Mouse (Mus musculus): ENCODE measurements at regions not wholly inside any gene's neighbourhood (a gene's known extent, or its start where the extent isn't known, plus 50 kb on each side); places are given as distances from the start of the nearest gene placed in this dataset.

- H3K27ac ChIP-seq, result no peak overlapping the region
- intact Hi-C loops (cut with DNase I), result no loop called here
- DNase-seq (ENCODE audit: extremely low spot score in 1 of 2, low spot score in 2 of 2), result no peak
- H3K4me3 ChIP-seq, result no peak overlapping the region
- TF ChIP-seq CTCF (IDR thresholded peaks at IDR 0.05), result no peak
Measured at GRCm38 (mm10) chr16:97686561-97686960, 75.6 kb upstream of the Tmprss2 start.

GRCm38 (mm10) chr16:97685603-97686285, 74.7 kb upstream of the Tmprss2 start:
- Histone ChIP-seq H3K27ac (no peak overlapping the region), H3K4me3 (no peak overlapping the region)
- no peak for TF ChIP-seq CTCF (IDR thresholded peaks at IDR 0.05)
- intact Hi-C loops (cut with DNase I), result no loop called here
- no peak for DNase-seq (ENCODE audit: extremely low spot score in 1 of 2, low spot score in 2 of 2)

GRCm38 (mm10) chr16:97681191-97681590, 70.2 kb upstream of the Tmprss2 start:
- no peak overlapping the region for H3K4me3 ChIP-seq
- no peak for TF ChIP-seq CTCF (IDR thresholded peaks at IDR 0.05)
- intact Hi-C loops (cut with DNase I), result no loop called here
- H3K27ac ChIP-seq, result no peak overlapping the region
- no peak for DNase-seq (ENCODE audit: extremely low spot score in 1 of 2, low spot score in 2 of 2)

- DNase-seq (ENCODE audit: extremely low spot score in 1 of 2, low spot score in 2 of 2), result no peak
- no peak for TF ChIP-seq CTCF (IDR thresholded peaks at IDR 0.05)
- H3K4me3 ChIP-seq, result no peak overlapping the region
- no peak overlapping the region for H3K27ac ChIP-seq
- intact Hi-C loops (cut with DNase I), result no loop called here
Measured at GRCm38 (mm10) chr16:97679820-97680219, 68.8 kb upstream of the Tmprss2 start.

GRCm38 (mm10) chr16:97679252-97679651, 68.3 kb upstream of the Tmprss2 start:
- Histone ChIP-seq H3K4me3 (no peak overlapping the region), H3K27ac (no peak overlapping the region)
- no peak for DNase-seq (ENCODE audit: extremely low spot score in 1 of 2, low spot score in 2 of 2)
- no peak for TF ChIP-seq CTCF (IDR thresholded peaks at IDR 0.05)
- intact Hi-C loops (cut with DNase I), result no loop called here

GRCm38 (mm10) chr16:97677621-97678020, 66.6 kb upstream of the Tmprss2 start:
- no peak overlapping the region for H3K4me3 ChIP-seq
- no peak for DNase-seq (ENCODE audit: extremely low spot score in 1 of 2, low spot score in 2 of 2)
- no peak for TF ChIP-seq CTCF (IDR thresholded peaks at IDR 0.05)
- intact Hi-C loops (cut with DNase I), result no loop called here
- no peak overlapping the region for H3K27ac ChIP-seq

GRCm38 (mm10) chr16:97673576-97673975, 62.6 kb upstream of the Tmprss2 start:
- no peak overlapping the region for H3K27ac ChIP-seq
- DNase-seq (ENCODE audit: extremely low spot score in 1 of 2, low spot score in 2 of 2), result no peak
- H3K4me3 ChIP-seq, result no peak overlapping the region
- TF ChIP-seq CTCF (IDR thresholded peaks at IDR 0.05), result no peak
- intact Hi-C loops (cut with DNase I), result no loop called here

GRCm38 (mm10) chr16:97670131-97671038, 59.4 kb upstream of the Tmprss2 start:
- DNase-seq (ENCODE audit: extremely low spot score in 1 of 2, low spot score in 2 of 2), result peak; percentile 10 to 14
- intact Hi-C loops (cut with DNase I), result no loop called here
- H3K27ac ChIP-seq, result no peak overlapping the region; the same call in 1 of the 2 replicates
- H3K4me3 ChIP-seq, result no peak overlapping the region
- peak; percentile 38 for TF ChIP-seq CTCF (IDR thresholded peaks at IDR 0.05)

GRCm38 (mm10) chr16:97667536-97667935, 56.5 kb upstream of the Tmprss2 start:
- peak; percentile 20 for TF ChIP-seq CTCF (IDR thresholded peaks at IDR 0.05)
- DNase-seq (ENCODE audit: extremely low spot score in 1 of 2, low spot score in 2 of 2), result no peak
- intact Hi-C loops (cut with DNase I), result no loop called here
- Histone ChIP-seq H3K4me3 (no peak overlapping the region), H3K27ac (no peak overlapping the region)

GRCm38 (mm10) chr16:97665518-97665917, 54.5 kb upstream of the Tmprss2 start:
- no peak overlapping the region for H3K27ac ChIP-seq
- intact Hi-C loops (cut with DNase I), result no loop called here
- no peak for DNase-seq (ENCODE audit: extremely low spot score in 1 of 2, low spot score in 2 of 2)
- TF ChIP-seq CTCF (IDR thresholded peaks at IDR 0.05), result no peak
- H3K4me3 ChIP-seq, result no peak overlapping the region
